Mouse (Mus musculus) lung, embryonic 14.5 days (tissue): ENCODE results near the gene Foxo1. TPM values are rescaled to one million over a fixed set of nuclear protein-coding genes. Genes with fewer than 3 reads are reported as not detected.
A peak's percentile ranks its signal among the peaks of the same experiment; 100 is the strongest.

Source experiments
- ATAC-seq: fragments of 200-750 bp; cut with Nextera tagmentation; 2 replicates; pipeline ENCODE4 v1.8.0; 2017; ENCODE audit warnings: mild to moderate bottlenecking, moderate TSS enrichment, moderate library complexity; ENCODE audit not compliant: insufficient read depth
- DNase-seq: peaks from one replicate; pipeline ENCODE4 v3.0.0-alpha.2; 2015
- H3K27ac ChIP-seq: fragments of 300-500 bp; sonication (generic); 2 replicates; pipeline ENCODE4 v1.5.1; 2014; ENCODE audit warnings: low read depth, mild to moderate bottlenecking, moderate library complexity
- H3K27me3 ChIP-seq: fragments of 300-500 bp; sonication (generic); 2 replicates; pipeline ENCODE4 v1.6.1; 2014; ENCODE audit warnings: low read length, control low read depth; ENCODE audit not compliant: insufficient read depth
- H3K36me3 ChIP-seq: fragments of 300-500 bp; sonication (generic); 2 replicates; pipeline ENCODE4 v1.6.1; 2014; ENCODE audit warnings: control low read depth; ENCODE audit not compliant: insufficient read depth
- H3K4me1 ChIP-seq: fragments of 300-500 bp; sonication (generic); 2 replicates; pipeline ENCODE4 v1.6.1; 2014; ENCODE audit warnings: antibody characterized with exemption, control low read depth; ENCODE audit not compliant: insufficient read depth
- H3K4me2 ChIP-seq: fragments of 300-500 bp; sonication (generic); 2 replicates; pipeline ENCODE4 v1.6.1; 2014; ENCODE audit warnings: mild to moderate bottlenecking
- H3K4me3 ChIP-seq: fragments of 300-500 bp; sonication (generic); 2 replicates; pipeline ENCODE4 v1.5.1; 2014; ENCODE audit warnings: low read depth, low read length
- H3K9ac ChIP-seq: fragments of 300-500 bp; sonication (generic); 2 replicates; pipeline ENCODE4 v1.6.1; 2014
- H3K9me3 ChIP-seq: fragments of 300-500 bp; sonication (generic); 2 replicates; pipeline ENCODE4 v1.6.1; 2016; ENCODE audit warnings: low read depth, low read length, control low read depth
- CTCF ChIP-seq: IDR thresholded peaks from 2 replicates; pipeline ENCODE4 v1.5.1; 2016; ENCODE audit warnings: antibody characterized with exemption, low read depth
- WGBS: fragments of 180-500 bp; shearing (Covaris S2); extraction: QIAGEN DNeasy Blood & Tissue Kit; methylation state at CpG from one replicate; pipeline ENCODE4 v1.1.7; 2014; 5-methylcytosine and 5-hydroxymethylcytosine counted together
- polyA plus RNA-seq: library from polyadenylated mRNA; unstranded; fragments of >200 nt; fragmentation: Nextera tagmentation; extraction: Ambion mirVana; gene quantifications from 2 replicates; pipeline ENCODE4 v1.2.1, GENCODE M21; 2014

The Foxo1 gene
- polyA plus RNA-seq, 1 experiment from 2014 or later: 7.3 TPM

GRCm38 (mm10) chr3:52390766-52391665 lies 122.9 kb downstream of the Foxo1 start:
- Histone ChIP-seq H3K4me3 (no peak overlapping the region), H3K9me3 (0 out of 2 replicates have a peak, but pooled peaks cover 3% of the 10 kb centered on the region), H3K27me3 (no peaks in the 10 kb centered on the region), H3K9ac (no peak overlapping the region), H3K4me1 (no peaks in the 10 kb centered on the region), H3K27ac (no peak overlapping the region), H3K4me2 (no peak overlapping the region), H3K36me3 (no peaks in the 10 kb centered on the region)
- DNase-seq: no peak
- 73% methylated on average over 17 of the region's 17 CpGs for WGBS
- no peak for ATAC-seq
- TF ChIP-seq CTCF: no peak

DNA sequence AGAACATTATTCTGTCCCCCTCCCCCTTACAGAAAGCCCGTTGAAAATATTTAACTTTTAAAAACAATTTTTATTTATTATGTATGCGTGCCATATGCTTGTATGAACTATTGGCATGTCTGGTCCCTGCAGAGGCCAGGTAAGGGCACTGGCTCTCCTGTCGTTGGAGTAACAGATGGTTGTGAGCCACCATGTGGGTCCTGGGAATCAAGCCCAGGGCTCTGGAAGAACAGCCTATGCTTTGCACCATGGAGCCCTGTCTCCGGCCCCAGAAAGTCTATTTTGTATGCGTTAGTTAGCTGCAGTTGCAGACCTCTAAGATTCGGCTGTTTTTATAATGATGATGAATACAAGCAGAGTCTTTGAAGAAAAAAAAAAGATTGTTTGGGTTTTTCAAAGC lies 123.8 kb downstream of the Foxo1 start:
- 64% methylated on average over 6 of the region's 6 CpGs for WGBS
- ATAC-seq: no peak
- TF ChIP-seq CTCF: no peak
- Histone ChIP-seq H3K36me3 (no peaks in the 10 kb centered on the region), H3K27ac (no peak overlapping the region), H3K27me3 (no peaks in the 10 kb centered on the region), H3K4me3 (no peak overlapping the region), H3K9ac (no peak overlapping the region), H3K9me3 (0 out of 2 replicates have a peak, but pooled peaks cover 3% of the 10 kb centered on the region), H3K4me2 (no peak overlapping the region), H3K4me1 (no peaks in the 10 kb centered on the region)
- DNase-seq: no peak

DNA sequence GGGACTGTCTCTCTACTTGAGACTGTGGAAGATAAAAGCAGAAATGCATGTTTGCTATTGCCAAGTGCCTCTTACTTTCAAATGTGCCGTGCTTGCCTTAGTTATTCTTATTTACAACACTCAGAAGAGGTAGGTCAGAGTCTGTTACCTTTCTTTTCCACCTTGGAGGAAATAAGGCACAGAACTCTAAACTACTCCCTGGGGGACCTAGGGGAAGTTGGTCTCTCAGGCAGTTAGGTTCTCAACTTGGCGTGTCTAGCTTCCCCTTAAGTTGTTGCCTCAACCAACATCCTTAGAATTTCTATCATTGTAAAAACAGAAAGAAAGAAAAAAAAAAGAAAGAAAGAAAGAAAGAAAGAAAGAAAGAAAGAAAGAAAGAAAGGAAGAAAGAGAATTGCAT lies 124.4 kb downstream of the Foxo1 start:
- H3K9ac ChIP-seq: no peak overlapping the region
- 70% methylated on average over 2 of the region's 2 CpGs for WGBS
- no peak for TF ChIP-seq CTCF
- DNase-seq: no peak
- H3K27me3 ChIP-seq: no peaks in the 10 kb centered on the region
- no peak overlapping the region for H3K4me3 ChIP-seq
- ATAC-seq: no peak
- H3K27ac ChIP-seq: no peak overlapping the region
- H3K36me3 ChIP-seq: no peaks in the 10 kb centered on the region
- H3K4me2 ChIP-seq: no peak overlapping the region
- H3K4me1 ChIP-seq: no peaks in the 10 kb centered on the region
- 0 out of 2 replicates have a peak, but pooled peaks cover 3% of the 10 kb centered on the region for H3K9me3 ChIP-seq

- no peak for ATAC-seq
- H3K27ac ChIP-seq: no peak overlapping the region
- WGBS: 41% methylated on average over 10 of the region's 10 CpGs
- no peak overlapping the region for H3K9ac ChIP-seq
- 0 out of 2 replicates have a peak, but pooled peaks cover 3% of the 10 kb centered on the region for H3K9me3 ChIP-seq
- H3K4me2 ChIP-seq: no peak overlapping the region
- no peak for TF ChIP-seq CTCF
- H3K36me3 ChIP-seq: no peaks in the 10 kb centered on the region
- no peaks in the 10 kb centered on the region for H3K27me3 ChIP-seq
- peak; percentile 61 for DNase-seq
- H3K4me1 ChIP-seq: no peaks in the 10 kb centered on the region
- no peak overlapping the region for H3K4me3 ChIP-seq
These were observed 125.0 kb downstream of the Foxo1 start for GRCm38 (mm10) chr3:52393171-52393570.

GRCm38 (mm10) chr3:52396121-52396731 lies 128.1 kb downstream of the Foxo1 start:
- TF ChIP-seq CTCF: no peak
- no peak for DNase-seq
- Histone ChIP-seq H3K4me1 (peaks cover 6% of the 10 kb centered on the region), H3K4me3 (no peak overlapping the region), H3K9ac (no peak overlapping the region), H3K9me3 (no peaks in the 10 kb centered on the region), H3K4me2 (no peak overlapping the region), H3K36me3 (no peaks in the 10 kb centered on the region), H3K27me3 (no peaks in the 10 kb centered on the region), H3K27ac (no peak overlapping the region)
- 81% methylated on average over 13 of the region's 13 CpGs for WGBS
- ATAC-seq: no peak

GRCm38 (mm10) chr3:52396951-52397615 lies 128.9 kb downstream of the Foxo1 start:
- Histone ChIP-seq H3K4me2 (no peak overlapping the region), H3K27me3 (no peaks in the 10 kb centered on the region), H3K4me3 (no peak overlapping the region), H3K4me1 (peaks cover 10% of the 10 kb centered on the region), H3K36me3 (no peaks in the 10 kb centered on the region), H3K27ac (no peak overlapping the region), H3K9me3 (no peaks in the 10 kb centered on the region), H3K9ac (no peak overlapping the region)
- 61% methylated on average over 10 of the region's 10 CpGs for WGBS
- TF ChIP-seq CTCF: no peak
- no peak for DNase-seq
- ATAC-seq: no peak

DNA sequence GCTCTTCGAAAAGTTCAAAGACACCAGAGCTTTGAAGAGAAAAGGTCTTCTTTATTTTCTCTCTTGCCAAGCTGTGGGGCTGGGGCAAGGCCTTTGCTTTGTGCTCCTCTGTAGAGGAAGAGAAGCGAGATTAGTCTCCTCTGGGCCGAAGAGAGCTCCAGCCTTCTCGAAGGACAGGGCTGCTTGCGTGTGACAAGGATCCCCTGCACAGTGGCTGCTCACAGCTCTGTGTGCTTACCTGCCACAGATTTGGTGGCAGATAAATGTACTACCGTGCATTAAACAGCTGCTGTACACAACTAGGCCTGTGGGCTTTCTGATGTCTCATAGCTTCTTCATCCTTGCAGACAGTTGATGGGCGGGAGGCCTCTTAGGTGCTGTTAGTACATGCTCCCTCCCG lies 129.8 kb downstream of the Foxo1 start:
- ATAC-seq (no peak), DNase-seq (no peak)
- Histone ChIP-seq H3K27ac (no peak overlapping the region), H3K27me3 (no peaks in the 10 kb centered on the region), H3K9ac (no peak overlapping the region), H3K4me1 (peaks cover 10% of the 10 kb centered on the region), H3K9me3 (no peaks in the 10 kb centered on the region), H3K4me2 (no peak overlapping the region), H3K4me3 (no peak overlapping the region), H3K36me3 (no peaks in the 10 kb centered on the region)
- no peak for TF ChIP-seq CTCF
- WGBS: 78% methylated on average over 8 of the region's 8 CpGs
